Mouse (Mus musculus) lung, adult 2 months (tissue): Measurements from ENCODE around the gene Rpa2. TPM values are rescaled to one million over a fixed set of nuclear protein-coding genes. Genes with fewer than 3 reads are reported as not detected.
"Not testable (repeated sequence)": the region's sequence is repeated elsewhere in the genome, so short reads cannot be mapped to it uniquely, and the experiment has no call there.

Experiments used
- DNase-seq: peaks from one replicate; pipeline ENCODE4 v3.0.0; 2022
- H3K4me1 ChIP-seq: fragments of 200-500 bp; 2 replicates; pipeline ENCODE4 v1.6.1; 2011; ENCODE audit warnings: low read length; ENCODE audit not compliant: control insufficient read depth, insufficient read depth
- H3K4me3 ChIP-seq: fragments of 200-500 bp; replicated peaks from 2 replicates; pipeline ENCODE3; 2011; ENCODE audit warnings: low read depth, mild to moderate bottlenecking, control low read depth, low read length; ENCODE audit errors: extremely low read depth
- CTCF ChIP-seq: fragments of 200-500 bp; IDR thresholded peaks from 2 replicates; pipeline ENCODE4 v1.5.1; 2011; ENCODE audit warnings: mild to moderate bottlenecking, low read length, control low read depth; ENCODE audit not compliant: insufficient read depth
- POLR2A ChIP-seq: fragments of 200-500 bp; IDR thresholded peaks from 2 replicates; pipeline ENCODE4 v1.6.1; 2011; ENCODE audit warnings: low read depth, mild to moderate bottlenecking, control low read depth, low read length, borderline replicate concordance; ENCODE audit errors: extremely low read depth
- WGBS: fragments of 180-500 bp; shearing (Covaris S2); methylation state at CpG from one replicate; pipeline ENCODE4 v1.1.7; 2018; 5-methylcytosine and 5-hydroxymethylcytosine counted together
- polyA plus RNA-seq: library from polyadenylated mRNA; depleted of rRNA; stranded (reverse); fragments of >200 nt; gene quantifications from 2 replicates; pipeline ENCODE4 v1.2.3, GENCODE M21; 2012

Rpa2 gene
- polyA plus RNA-seq, 1 experiment = 9.7 TPM

- Histone ChIP-seq H3K4me3 (no peak overlapping the region), H3K4me1 (no peaks in the 10 kb centered on the region)
- TF ChIP-seq CTCF (no peak), POLR2A (no peak)
- DNase-seq = no peak
- 86% methylated on average over 8 of the region's 8 CpGs for WGBS
These were observed 21.6 kb downstream of the Rpa2 start for GRCm38 (mm10) chr4:132789731-132790130.

- H3K4me1 ChIP-seq, H3K4me3 ChIP-seq, DNase-seq: not testable (repeated sequence)
- 76% methylated on average over 9 of the region's 9 CpGs for WGBS
These were observed 25.3 kb downstream of the Rpa2 start for GRCm38 (mm10) chr4:132793322-132794004.

- 46% methylated on average over 9 of the region's 9 CpGs for WGBS
- H3K4me1 ChIP-seq = no peaks in the 10 kb centered on the region
- DNase-seq = no peak
- H3K4me3 ChIP-seq = peak overlapping the region; percentile 4
- TF ChIP-seq CTCF (no peak), POLR2A (no peak)
These were observed 25.9 kb downstream of the Rpa2 start for GRCm38 (mm10) chr4:132794028-132794427.

- no peak for TF ChIP-seq CTCF
- TF ChIP-seq POLR2A = 0 out of 2 replicates have a peak, but pooled peaks have one; percentile 18
- Histone ChIP-seq H3K4me1 (no peaks in the 10 kb centered on the region), H3K4me3 (peak overlapping the region; percentile 35)
- DNase-seq = no peak
- WGBS = 60% methylated on average over 8 of the region's 8 CpGs
These were observed 26.6 kb downstream of the Rpa2 start for GRCm38 (mm10) chr4:132794760-132795159.

- Histone ChIP-seq H3K4me1 (no peaks in the 10 kb centered on the region), H3K4me3 (peak overlapping the region; percentile 35)
- no peak for DNase-seq
- whole genome bisulfite sequencing = 63% methylated on average over 7 of the region's 7 CpGs
- no peak for TF ChIP-seq POLR2A
- no peak for TF ChIP-seq CTCF
These were observed 27.0 kb downstream of the Rpa2 start for GRCm38 (mm10) chr4:132795171-132795570.

GRCm38 (mm10) chr4:132796196-132796886, 28.2 kb downstream of the Rpa2 start, which contains the start of gene Themis2:
Gene Themis2 (minus strand): TSS chr4:132796387.
- TF ChIP-seq POLR2A (peak; percentile 58; the same call in 1 of the 2 replicates), CTCF (no peak)
- DNase-seq = peak; percentile 64
- WGBS = 3% methylated on average over 21 of the region's 21 CpGs
- H3K4me3 ChIP-seq = peak within 1 kb of the TSS; percentile 62
- no peaks in the 10 kb centered on the region for H3K4me1 ChIP-seq

- Histone ChIP-seq H3K4me3 (no peak overlapping the region), H3K4me1 (no peaks in the 10 kb centered on the region)
- no peak for DNase-seq
- WGBS = 57% methylated on average over 1 of the region's 1 CpGs
- TF ChIP-seq POLR2A (no peak), CTCF (no peak)
These were observed 29.3 kb downstream of the Rpa2 start for GRCm38 (mm10) chr4:132797461-132797860.

- TF ChIP-seq CTCF (no peak), POLR2A (no peak)
- H3K4me3 ChIP-seq = no peak overlapping the region
- 48% methylated on average over 4 of the region's 4 CpGs for whole genome bisulfite sequencing
- H3K4me1 ChIP-seq = no peaks in the 10 kb centered on the region
- no peak for DNase-seq
These were observed 29.9 kb downstream of the Rpa2 start for GRCm38 (mm10) chr4:132798028-132798427.

GRCm38 (mm10) chr4:132798666-132799065, 30.5 kb downstream of the Rpa2 start:
- H3K4me1 ChIP-seq = not testable (repeated sequence)

GRCm38 (mm10) chr4:132799845-132800244, 31.7 kb downstream of the Rpa2 start:
- no peak for DNase-seq
- H3K4me3 ChIP-seq = no peak overlapping the region
- H3K4me1 ChIP-seq = no peaks in the 10 kb centered on the region
- WGBS = 81% methylated on average over 4 of the region's 4 CpGs
- TF ChIP-seq POLR2A (no peak), CTCF (no peak)

More at GRCm38 (mm10) chr4:132798666-132799065, 30.5 kb downstream of the Rpa2 start:
- not testable (repeated sequence) for DNase-seq, H3K4me3 ChIP-seq
- 80% methylated on average over 3 of the region's 3 CpGs for WGBS
